Mouse (Mus musculus) midbrain, embryonic 13.5 days (tissue): ENCODE results near the gene Best2. TPM values are rescaled to one million over a fixed set of nuclear protein-coding genes. Genes with fewer than 3 reads are reported as not detected.

Source experiments
- ATAC-seq: fragments of 200-750 bp; cut with Nextera tagmentation; 2 replicates; pipeline ENCODE4 v1.8.0; 2017; ENCODE audit warnings: mild to moderate bottlenecking, moderate TSS enrichment, moderate library complexity
- H3K27ac ChIP-seq: fragments of 300-500 bp; sonication (generic); 2 replicates; pipeline ENCODE4 v1.5.1; 2015; ENCODE audit warnings: inconsistent platforms, mild to moderate bottlenecking, moderate library complexity
- H3K27me3 ChIP-seq: fragments of 300-500 bp; sonication (generic); 2 replicates; pipeline ENCODE4 v1.6.1; 2015; ENCODE audit warnings: mild to moderate bottlenecking, inconsistent platforms
- H3K36me3 ChIP-seq: fragments of 300-500 bp; sonication (generic); 2 replicates; pipeline ENCODE4 v1.6.1; 2015; ENCODE audit warnings: mild to moderate bottlenecking, inconsistent platforms
- H3K4me1 ChIP-seq: fragments of 300-500 bp; sonication (generic); replicated peaks from 2 replicates; pipeline ENCODE4 v1.6.1; 2015; ENCODE audit warnings: inconsistent platforms
- H3K4me2 ChIP-seq: fragments of 300-500 bp; sonication (generic); replicated peaks from 2 replicates; pipeline ENCODE4 v1.6.1; 2015; ENCODE audit warnings: moderate library complexity, mild to moderate bottlenecking, inconsistent platforms
- H3K4me3 ChIP-seq: fragments of 300-500 bp; sonication (generic); replicated peaks from 2 replicates; pipeline ENCODE4 v1.5.1; 2015; ENCODE audit warnings: mild to moderate bottlenecking, inconsistent platforms
- H3K9ac ChIP-seq: fragments of 300-500 bp; sonication (generic); replicated peaks from 2 replicates; pipeline ENCODE4 v1.6.1; 2015; ENCODE audit warnings: mild to moderate bottlenecking, inconsistent platforms
- H3K9me3 ChIP-seq: fragments of 300-500 bp; sonication (generic); 2 replicates; pipeline ENCODE4 v1.6.1; 2016; ENCODE audit warnings: mild to moderate bottlenecking, inconsistent platforms
- WGBS: fragments of 180-500 bp; shearing (Covaris S2); methylation state at CpG from one replicate; pipeline ENCODE4 v1.1.7; 2015; 5-methylcytosine and 5-hydroxymethylcytosine counted together
- polyA plus RNA-seq: library from polyadenylated mRNA; unstranded; fragments of >200 nt; fragmentation: Nextera tagmentation; extraction: Ambion mirVana; gene quantifications from 2 replicates; pipeline ENCODE4 v1.2.1, GENCODE M21; 2015

The Best2 gene
- polyA plus RNA-seq: not detected in 2 replicates

- H3K27ac ChIP-seq: no peak within 1 kb of the TSS
- no peak for ATAC-seq
- H3K36me3 ChIP-seq: peaks cover 26% of the 10 kb centered on the region
- 60% methylated on average over 1 of the region's 2 CpGs for WGBS
- H3K9me3 ChIP-seq: no peaks in the 10 kb centered on the region
- peaks cover 11% of the 10 kb centered on the region; the same call in 1 of the 2 replicates for H3K4me1 ChIP-seq
- peak within 1 kb of the TSS; percentile 67 for H3K4me2 ChIP-seq
- H3K4me3 ChIP-seq: peak within 1 kb of the TSS; percentile 34
- peaks cover 48% of the 10 kb centered on the region for H3K27me3 ChIP-seq
- peak within 1 kb of the TSS; percentile 62; the same call in 1 of the 2 replicates for H3K9ac ChIP-seq
Measured at GRCm38 (mm10) chr8:85014431-85014830, at the start of gene Best2. Best2 (minus strand) TSS chr8:85014531.

DNA sequence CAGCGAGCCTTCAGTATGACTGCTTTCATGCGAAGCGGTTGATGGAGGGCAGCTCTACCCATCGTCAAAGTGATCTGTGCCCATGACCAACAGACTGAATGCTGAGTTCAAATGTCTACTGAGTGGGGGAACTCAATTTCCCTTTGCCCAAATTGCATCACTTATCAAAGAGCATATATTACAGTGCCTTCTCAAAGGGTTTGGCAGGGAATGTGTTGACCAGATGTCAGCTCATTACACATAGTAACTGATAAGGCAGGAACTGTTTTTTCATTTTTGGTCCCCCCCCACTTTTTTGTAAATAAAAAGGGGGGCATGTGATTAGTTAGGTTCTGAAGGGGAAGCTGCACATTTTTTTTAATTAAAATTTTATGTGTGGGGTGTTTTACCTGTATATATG, 48.3 kb upstream of the Best2 start:
- Histone ChIP-seq H3K36me3 (peaks cover 54% of the 10 kb centered on the region), H3K4me3 (no peak overlapping the region), H3K27ac (no peak overlapping the region), H3K9ac (no peak overlapping the region), H3K4me1 (peaks cover 24% of the 10 kb centered on the region), H3K4me2 (no peak overlapping the region), H3K27me3 (no peaks in the 10 kb centered on the region), H3K9me3 (no peaks in the 10 kb centered on the region)
- WGBS: 98% methylated on average over 4 of the region's 4 CpGs
- no peak for ATAC-seq

DNA sequence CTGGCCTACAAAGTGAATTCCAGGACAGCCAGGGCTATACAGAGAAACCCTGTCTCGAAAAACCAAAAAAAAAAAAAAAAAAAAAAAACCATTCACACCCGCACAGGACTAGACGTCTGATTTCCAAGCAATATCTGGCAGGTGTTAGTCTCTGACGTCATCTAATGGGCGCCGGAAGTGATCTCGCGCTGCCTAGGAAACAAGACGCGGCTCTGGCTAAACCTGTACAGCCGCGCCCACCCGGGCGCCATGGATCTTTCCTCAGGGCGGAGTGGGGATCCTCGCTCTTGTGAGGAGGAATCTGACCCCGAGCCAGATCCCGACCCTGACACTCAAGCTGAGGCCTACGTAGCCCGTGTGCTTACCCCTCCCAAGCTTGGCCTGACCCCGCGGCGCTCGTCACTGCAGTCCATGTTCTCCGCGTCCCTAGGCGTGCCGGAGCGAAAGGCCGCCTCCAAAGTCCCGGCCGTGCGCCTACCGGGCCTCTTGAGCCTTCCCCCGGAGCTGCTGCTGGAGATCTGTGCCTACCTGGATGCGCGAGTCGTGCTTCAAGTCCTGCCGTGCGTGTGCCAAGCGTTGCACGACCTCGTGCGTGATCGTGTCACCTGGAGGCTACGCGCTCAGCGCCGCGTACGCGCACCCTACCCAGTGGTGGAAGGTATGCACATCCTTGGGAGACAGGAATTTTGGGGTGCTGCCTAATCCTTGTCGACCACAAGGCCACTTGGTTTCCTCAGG, 45.7 kb upstream of the Best2 start, which contains the start of gene Fbxw9:
Gene Fbxw9, plus strand, starts transcription at position 177 of the 738 bp plus-strand sequence.
- Histone ChIP-seq H3K4me3 (peak within 1 kb of the TSS; percentile 92), H3K36me3 (peaks cover 45% of the 10 kb centered on the region), H3K27ac (peak within 1 kb of the TSS; percentile 22; the same call in 1 of the 2 replicates), H3K9me3 (no peaks in the 10 kb centered on the region), H3K27me3 (no peaks in the 10 kb centered on the region), H3K4me2 (peak within 1 kb of the TSS; percentile 84), H3K4me1 (peaks cover 24% of the 10 kb centered on the region), H3K9ac (peak within 1 kb of the TSS; percentile 77)
- peak; percentile 95 for ATAC-seq
- WGBS: 2% methylated on average over 53 of the region's 53 CpGs

- no peak overlapping the region for H3K9ac ChIP-seq
- no peaks in the 10 kb centered on the region for H3K9me3 ChIP-seq
- H3K27ac ChIP-seq: no peak overlapping the region
- H3K27me3 ChIP-seq: no peaks in the 10 kb centered on the region
- H3K4me2 ChIP-seq: no peak overlapping the region
- H3K36me3 ChIP-seq: peaks cover 51% of the 10 kb centered on the region
- WGBS: 90% methylated on average over 7 of the region's 7 CpGs
- no peak for ATAC-seq
- H3K4me1 ChIP-seq: peaks cover 22% of the 10 kb centered on the region
- H3K4me3 ChIP-seq: no peak overlapping the region
Measured at GRCm38 (mm10) chr8:85057367-85057766, 43.0 kb upstream of the Best2 start.

- 97% methylated on average over 6 of the region's 6 CpGs for WGBS
- H3K27me3 ChIP-seq: no peaks in the 10 kb centered on the region
- no peak for ATAC-seq
- H3K4me3 ChIP-seq: no peak overlapping the region
- H3K9me3 ChIP-seq: no peaks in the 10 kb centered on the region
- H3K4me2 ChIP-seq: no peak overlapping the region
- H3K27ac ChIP-seq: no peak overlapping the region
- H3K9ac ChIP-seq: no peak overlapping the region
- peaks cover 9% of the 10 kb centered on the region for H3K4me1 ChIP-seq
- H3K36me3 ChIP-seq: peaks cover 83% of the 10 kb centered on the region
Measured at GRCm38 (mm10) chr8:85043619-85044018, 29.3 kb upstream of the Best2 start.

DNA sequence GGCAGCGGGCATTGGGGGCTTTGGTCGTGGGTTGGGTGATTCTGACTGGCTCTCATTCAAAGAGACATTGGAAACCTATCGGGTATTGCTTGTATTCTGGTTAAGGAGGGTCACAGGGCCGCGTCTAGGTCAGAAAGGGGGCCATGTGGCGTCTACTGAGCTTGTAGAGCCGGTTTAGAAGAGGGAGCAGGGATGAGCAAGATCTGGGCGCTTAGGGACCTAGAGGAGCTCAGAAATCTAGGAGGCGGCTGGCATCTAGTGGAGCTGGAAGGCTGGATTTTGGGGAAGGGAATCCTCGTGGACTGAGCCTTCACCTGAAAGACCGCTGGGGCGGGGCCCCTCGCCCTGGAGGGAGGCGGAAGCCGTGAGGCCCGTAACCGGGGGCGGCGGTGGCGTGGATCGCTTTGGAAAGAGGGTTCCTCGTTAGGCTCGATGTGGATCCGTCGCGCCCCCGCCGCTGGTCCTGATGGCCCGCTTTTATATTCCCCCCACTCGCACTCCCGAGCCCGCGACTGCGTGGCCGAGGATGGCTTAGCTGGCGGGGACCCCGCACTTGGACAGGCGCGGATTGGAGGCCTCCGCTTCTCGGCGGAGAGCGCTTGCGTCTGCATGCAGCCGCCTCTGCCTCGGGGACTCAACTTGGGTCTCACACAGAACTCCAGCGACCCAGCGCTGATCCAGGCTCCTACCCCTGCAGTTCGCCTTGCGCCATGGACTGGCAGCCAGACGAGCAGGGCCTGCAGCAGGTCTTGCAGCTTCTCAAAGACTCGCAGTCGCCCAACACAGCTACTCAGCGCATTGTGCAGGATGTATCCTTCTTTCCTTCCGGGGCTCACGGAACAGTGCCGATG, 23.6 kb upstream of the Best2 start:
- peak; percentile 26 for ATAC-seq
- peak overlapping the region; percentile 91 for H3K4me2 ChIP-seq
- under 1% methylated on average over 57 of the region's 57 CpGs for WGBS

DNA sequence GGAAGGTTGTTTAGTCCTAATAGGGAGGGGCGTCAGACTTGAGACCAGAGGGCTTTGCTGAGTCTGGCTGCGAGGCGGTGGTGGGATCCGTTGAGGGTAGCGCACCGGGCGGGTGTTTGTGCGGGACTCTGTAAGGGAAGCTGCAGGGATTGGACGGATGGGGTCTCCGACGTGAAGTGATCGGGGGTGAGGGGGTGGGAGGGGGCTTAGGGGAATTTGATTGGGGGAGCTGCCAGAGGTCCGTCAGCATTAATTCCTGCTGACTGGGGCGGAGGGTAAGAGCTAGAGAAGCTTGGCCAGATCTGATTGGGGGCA, 23.0 kb upstream of the Best2 start:
- 2% methylated on average over 14 of the region's 14 CpGs for WGBS
- Histone ChIP-seq H3K36me3 (peaks cover 36% of the 10 kb centered on the region), H3K27ac (peak overlapping the region; percentile 99), H3K9me3 (no peaks in the 10 kb centered on the region), H3K4me3 (peak overlapping the region; percentile 83), H3K4me2 (peak overlapping the region; percentile 91), H3K9ac (peak overlapping the region; percentile 91), H3K27me3 (no peaks in the 10 kb centered on the region), H3K4me1 (peaks cover 36% of the 10 kb centered on the region)
- ATAC-seq: peak; percentile 79

More for the DNA sequence above, 23.6 kb upstream of the Best2 start:
- Histone ChIP-seq H3K27me3 (no peaks in the 10 kb centered on the region), H3K9me3 (no peaks in the 10 kb centered on the region), H3K4me1 (peaks cover 36% of the 10 kb centered on the region), H3K36me3 (peaks cover 32% of the 10 kb centered on the region), H3K27ac (peak overlapping the region; percentile 99), H3K4me3 (peak overlapping the region; percentile 83), H3K9ac (peak overlapping the region; percentile 91)

DNA sequence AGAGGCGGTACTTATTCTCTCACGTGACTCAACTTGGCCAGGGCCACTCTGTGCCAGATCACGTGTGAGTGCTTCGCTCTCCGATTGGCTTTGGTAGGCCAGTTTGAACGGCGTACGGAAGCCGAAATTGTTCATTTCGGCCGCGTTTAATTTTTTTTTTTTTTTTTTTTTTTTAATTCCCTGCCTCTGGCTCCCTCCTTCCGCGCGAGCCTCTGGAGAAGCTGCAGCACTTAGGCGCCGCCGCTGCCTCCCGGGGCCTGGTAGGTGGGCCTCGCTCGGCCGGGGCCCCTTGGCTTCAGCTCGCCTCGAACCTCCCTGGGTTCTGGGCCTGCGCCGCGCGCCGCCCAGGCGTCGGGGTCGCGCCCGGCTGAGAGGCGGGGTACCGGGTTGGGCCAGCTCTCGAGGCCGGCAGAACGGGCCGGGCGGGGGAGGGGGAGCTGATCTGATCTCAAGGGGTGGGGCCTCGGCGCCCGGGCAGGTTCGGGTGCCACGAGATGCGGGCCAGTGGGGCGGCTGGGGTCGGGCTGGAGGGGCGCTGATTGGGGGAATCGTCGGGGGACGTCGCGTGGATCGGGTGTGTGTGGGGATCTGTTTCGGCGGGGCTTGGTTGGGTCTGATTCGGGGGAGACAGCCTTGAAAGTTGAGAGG, 22.5 kb upstream of the Best2 start, which contains the start of gene Tnpo2:
Gene Tnpo2, plus strand, starts transcription at position 198 of the 648 bp plus-strand sequence.
- under 1% methylated on average over 56 of the region's 59 CpGs for WGBS
- H3K4me1 ChIP-seq: peaks cover 36% of the 10 kb centered on the region
- peaks cover 36% of the 10 kb centered on the region for H3K36me3 ChIP-seq
- no peaks in the 10 kb centered on the region for H3K9me3 ChIP-seq
- no peaks in the 10 kb centered on the region for H3K27me3 ChIP-seq
- ATAC-seq: peak; percentile 88
- peak within 1 kb of the TSS; percentile 99 for H3K27ac ChIP-seq
- peak within 1 kb of the TSS; percentile 83 for H3K4me3 ChIP-seq
- peak within 1 kb of the TSS; percentile 91 for H3K9ac ChIP-seq
- H3K4me2 ChIP-seq: peak within 1 kb of the TSS; percentile 91

GRCm38 (mm10) chr8:85036381-85036717, 22.0 kb upstream of the Best2 start:
- peak; percentile 55 for ATAC-seq
- peaks cover 36% of the 10 kb centered on the region for H3K4me1 ChIP-seq
- no peaks in the 10 kb centered on the region for H3K9me3 ChIP-seq
- under 1% methylated on average over 9 of the region's 9 CpGs for WGBS
- peak overlapping the region; percentile 83 for H3K4me3 ChIP-seq
- H3K9ac ChIP-seq: peak overlapping the region; percentile 75
- H3K36me3 ChIP-seq: peaks cover 37% of the 10 kb centered on the region
- H3K27me3 ChIP-seq: no peaks in the 10 kb centered on the region
- peak overlapping the region; percentile 80 for H3K4me2 ChIP-seq
- H3K27ac ChIP-seq: peak overlapping the region; percentile 82

- peak overlapping the region; percentile 75 for H3K9ac ChIP-seq
- ATAC-seq: peak; percentile 2; the same call in 1 of the 2 replicates
- H3K4me3 ChIP-seq: peak overlapping the region; percentile 83
- peaks cover 36% of the 10 kb centered on the region for H3K4me1 ChIP-seq
- H3K27me3 ChIP-seq: no peaks in the 10 kb centered on the region
- peak overlapping the region; percentile 80 for H3K4me2 ChIP-seq
- WGBS: 1% methylated on average over 15 of the region's 15 CpGs
- no peaks in the 10 kb centered on the region for H3K9me3 ChIP-seq
- H3K36me3 ChIP-seq: peaks cover 35% of the 10 kb centered on the region
- peak overlapping the region; percentile 82 for H3K27ac ChIP-seq
Measured at GRCm38 (mm10) chr8:85035728-85036310, 21.5 kb upstream of the Best2 start.

GRCm38 (mm10) chr8:85035165-85035727, 20.9 kb upstream of the Best2 start:
- ATAC-seq: no peak

More at GRCm38 (mm10) chr8:85035165-85035727, 20.9 kb upstream of the Best2 start:
- Histone ChIP-seq H3K4me1 (peaks cover 36% of the 10 kb centered on the region), H3K4me3 (peak overlapping the region; percentile 83), H3K27ac (no peak overlapping the region), H3K27me3 (no peaks in the 10 kb centered on the region), H3K9me3 (no peaks in the 10 kb centered on the region), H3K4me2 (peak overlapping the region; percentile 80), H3K9ac (peak overlapping the region; percentile 75), H3K36me3 (peaks cover 34% of the 10 kb centered on the region)
- 6% methylated on average over 12 of the region's 12 CpGs for WGBS
